Mouse (Mus musculus) adrenal gland, postnatal 10 days (tissue): ENCODE measurements around the gene Ppil3. TPM values are rescaled to one million over a fixed set of nuclear protein-coding genes. Genes with fewer than 3 reads are reported as not detected.

Experiments used
- DNase-seq: peaks from one replicate; pipeline ENCODE4 v3.0.0; 2021; ENCODE audit warnings: mixed read lengths
- long read RNA-seq, 2 experiments: library from polyadenylated mRNA; stranded (forward); transcript quantifications; one replicate each; pipeline ENCODE4 v2.0.0; 2021
- total RNA-seq, 2 experiments: library from RNA; stranded (reverse); gene quantifications; 2 replicates each; pipeline ENCODE4 v1.2.3; 2021

Ppil3 gene
- 10 to 100 TPM; 29.7 to 30.1 TPM for total RNA-seq
- long read RNA-seq, experiment 1, transcript Ppil3-203 (7 exons, 1,033 nt), result major isoform, 5 of 26 reads
- long read RNA-seq, experiment 1, partial matches to known transcripts, result 5 of 26 reads
- long read RNA-seq, experiment 1, other reads (novel, unspliced or antisense), result 11 of 26 reads
- long read RNA-seq, experiment 2, transcript Ppil3-203 (7 exons, 1,033 nt), result major isoform, 5 of 14 reads
- long read RNA-seq, experiment 2, partial matches to known transcripts, result 1 of 14 reads
- long read RNA-seq, experiment 2, other reads (novel, unspliced or antisense), result 7 of 14 reads

DNA sequence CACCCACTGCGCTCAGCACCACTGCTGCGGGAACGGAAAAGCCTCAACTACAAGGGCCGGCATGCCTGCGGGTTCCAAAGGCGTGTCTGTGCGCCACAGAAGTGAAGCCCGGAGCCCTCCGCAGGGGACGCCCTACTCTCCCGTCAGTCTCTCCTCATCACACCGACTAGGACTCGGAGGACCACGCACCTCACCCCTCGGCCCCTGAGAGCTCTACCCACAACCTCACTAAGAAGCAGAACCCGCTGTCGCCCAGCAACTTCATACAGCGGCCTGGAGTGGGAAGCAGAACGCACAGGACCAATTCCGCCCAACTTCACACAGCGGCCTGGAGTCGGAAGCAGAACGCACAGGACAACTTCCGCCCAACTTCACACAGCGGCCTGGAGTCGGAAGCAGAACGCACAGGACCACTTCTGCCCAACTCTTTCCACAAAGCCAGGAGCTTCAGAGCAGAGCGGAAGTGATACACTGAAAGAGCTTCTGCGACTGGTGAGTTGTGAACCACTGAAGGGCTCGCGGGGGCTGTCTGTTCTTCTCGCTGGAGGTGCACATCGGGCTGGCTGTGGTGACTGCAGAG, at the start of gene Ppil3, which contains the start of gene Nif3l1:
Ppil3 (minus strand) TSS at position 344 of the 580 bp plus-strand sequence.
Nif3l1 (plus strand) TSS at position 9 of the 580 bp plus-strand sequence.
- peak; percentile 86 for DNase-seq

DNA sequence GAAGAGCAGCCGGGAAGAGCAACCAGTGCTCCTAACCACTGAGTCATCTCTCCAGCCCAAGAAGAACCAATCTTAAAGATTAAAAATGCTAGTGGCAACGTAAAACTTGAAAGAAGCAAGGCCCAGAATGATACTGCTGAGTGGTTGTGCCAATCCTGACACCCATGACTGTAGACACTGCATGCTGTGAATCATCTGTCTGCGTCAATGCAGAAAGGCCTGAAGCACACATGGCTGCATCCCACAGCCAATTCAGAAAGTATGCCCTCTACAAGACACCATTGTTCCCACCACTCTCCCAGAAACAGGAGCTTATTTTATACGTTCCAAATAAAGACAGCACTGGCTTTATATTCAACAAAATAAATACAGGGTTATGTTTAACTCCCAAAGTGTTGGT, 37.4 kb upstream of the Ppil3 start:
- no peak for DNase-seq

DNA sequence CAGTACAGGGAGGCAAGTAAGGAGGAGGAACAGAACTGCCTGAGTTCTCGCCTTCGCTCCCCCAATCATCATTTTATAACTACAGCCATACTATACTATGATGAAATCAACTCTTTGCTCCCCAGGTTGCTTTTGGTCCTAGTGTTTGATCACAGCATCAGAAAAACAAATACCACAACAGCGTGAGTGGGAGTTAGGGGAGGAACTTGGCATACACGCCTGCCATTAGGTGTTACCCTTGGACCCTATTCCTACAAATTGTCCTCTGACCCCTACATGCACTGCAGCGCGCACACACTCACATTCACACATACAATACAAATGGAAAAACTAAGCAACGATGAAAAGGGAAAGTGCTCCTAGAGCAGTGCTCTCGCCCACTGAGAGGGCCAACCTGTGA, 30.4 kb upstream of the Ppil3 start:
- no peak for DNase-seq

DNA sequence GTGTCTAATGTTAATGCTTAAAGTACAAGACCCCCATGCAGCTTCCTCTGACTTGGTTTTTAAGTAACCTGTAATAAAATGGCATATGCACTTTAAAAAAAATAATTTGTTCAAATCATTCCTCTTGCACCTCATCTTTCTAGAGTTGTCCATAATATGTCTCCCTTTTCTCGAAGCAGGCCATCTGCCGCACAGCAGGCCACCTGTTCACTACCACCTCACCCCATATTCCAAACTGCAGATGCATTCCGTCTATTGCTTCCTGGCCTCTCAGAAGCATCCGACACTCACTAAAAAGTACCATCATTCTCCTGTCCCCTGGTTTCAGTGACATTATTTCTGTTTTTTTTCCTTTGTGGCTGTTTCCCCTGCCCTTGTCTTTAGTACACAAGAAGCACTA, 20.3 kb upstream of the Ppil3 start:
- DNase-seq, result no peak

DNA sequence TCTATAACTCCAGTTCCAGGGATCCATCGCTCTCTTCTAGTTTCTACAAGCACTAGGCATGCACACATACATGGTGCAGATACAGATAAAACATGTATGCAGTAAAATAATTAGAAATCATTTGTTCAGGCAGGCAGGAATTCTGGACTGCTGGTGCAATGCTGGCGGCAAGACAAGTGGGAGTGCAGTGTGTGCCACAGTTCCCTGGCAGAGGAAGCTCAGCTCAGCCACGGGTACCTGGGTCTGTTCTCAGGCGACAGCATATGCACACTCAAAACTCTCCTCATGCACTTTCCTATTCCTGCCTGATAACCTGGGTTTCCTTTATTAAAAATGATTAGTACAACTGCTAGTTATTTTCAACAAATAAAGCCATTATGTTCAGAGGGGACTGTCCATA, 19.8 kb upstream of the Ppil3 start:
- no peak for DNase-seq

DNA sequence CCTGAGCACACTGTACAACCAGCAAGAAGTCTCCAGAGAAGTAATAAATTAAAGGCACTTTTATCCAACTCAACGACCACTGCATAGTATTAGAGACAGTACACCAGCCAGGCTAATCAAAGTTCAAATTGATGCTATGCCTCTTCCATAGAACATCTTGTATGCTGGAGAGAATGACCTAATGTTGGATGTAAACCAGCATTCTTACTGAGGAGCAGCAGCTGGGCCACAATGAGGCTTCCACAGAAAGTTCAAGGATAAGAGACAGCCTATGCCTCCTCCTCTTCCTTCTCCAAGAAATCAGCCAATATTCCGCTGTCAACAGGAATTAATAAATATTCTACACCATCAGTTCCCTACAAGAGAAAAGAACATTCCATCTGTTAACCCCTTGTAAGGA, 18.6 kb upstream of the Ppil3 start:
- DNase-seq, result no peak

DNA sequence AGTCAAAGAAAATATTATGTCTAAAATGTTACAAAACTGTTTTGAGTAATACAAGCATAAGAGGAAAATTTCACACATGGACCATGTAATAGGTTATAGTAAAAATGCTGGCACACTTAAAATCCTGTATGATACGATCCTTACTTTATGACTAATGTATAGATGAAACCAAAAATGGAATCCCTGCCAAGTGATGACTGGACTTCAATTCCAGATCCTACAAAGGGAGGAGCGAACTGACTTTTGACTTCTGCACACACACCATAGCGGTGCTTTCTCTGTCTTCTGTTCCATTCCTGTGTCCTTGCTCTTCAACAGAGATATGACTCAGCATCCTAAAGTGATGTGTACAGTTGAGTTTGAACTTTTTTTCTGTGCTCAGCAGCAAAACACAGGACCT, 15.3 kb upstream of the Ppil3 start:
- DNase-seq, result no peak

DNA sequence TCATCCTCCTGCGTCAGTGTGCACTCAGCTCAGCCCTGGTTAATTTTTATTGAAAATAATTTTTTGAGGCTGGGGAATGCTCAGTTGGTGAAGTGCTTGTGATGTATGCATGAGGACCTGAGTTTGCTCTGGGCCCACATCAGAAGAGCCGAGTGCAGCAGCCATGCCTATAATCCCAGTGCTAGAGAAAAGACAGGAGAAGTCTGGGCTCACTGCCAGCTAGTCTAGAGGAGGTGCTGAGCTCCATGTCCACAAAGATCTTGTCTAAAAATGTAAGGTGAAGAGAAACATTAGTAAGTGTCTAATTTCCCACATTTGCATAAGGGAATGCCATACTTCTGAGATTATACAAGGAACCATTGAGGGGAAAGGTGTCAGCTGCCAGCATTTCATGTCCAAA, 13.6 kb upstream of the Ppil3 start:
- DNase-seq, result peak; percentile 31

DNA sequence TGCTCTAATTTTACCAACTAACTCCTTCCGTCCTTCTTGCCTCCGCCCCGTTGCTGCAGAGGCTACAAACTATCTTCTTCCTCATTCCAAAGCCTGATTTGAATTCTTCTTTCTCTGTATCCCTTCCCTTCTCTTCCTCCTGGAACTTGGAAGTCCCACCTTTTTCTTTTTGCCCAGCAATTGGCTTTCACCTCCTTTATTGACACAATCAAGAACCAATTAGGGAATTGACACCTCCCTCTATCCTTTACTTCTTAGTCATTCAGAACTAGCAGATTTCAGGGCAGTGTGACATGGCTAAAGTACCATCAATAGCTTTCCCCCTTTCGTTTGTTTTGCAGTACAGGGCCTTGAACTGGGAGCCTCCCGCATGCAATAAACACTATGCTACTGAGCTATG, 12.9 kb upstream of the Ppil3 start:
- DNase-seq, result no peak

DNA sequence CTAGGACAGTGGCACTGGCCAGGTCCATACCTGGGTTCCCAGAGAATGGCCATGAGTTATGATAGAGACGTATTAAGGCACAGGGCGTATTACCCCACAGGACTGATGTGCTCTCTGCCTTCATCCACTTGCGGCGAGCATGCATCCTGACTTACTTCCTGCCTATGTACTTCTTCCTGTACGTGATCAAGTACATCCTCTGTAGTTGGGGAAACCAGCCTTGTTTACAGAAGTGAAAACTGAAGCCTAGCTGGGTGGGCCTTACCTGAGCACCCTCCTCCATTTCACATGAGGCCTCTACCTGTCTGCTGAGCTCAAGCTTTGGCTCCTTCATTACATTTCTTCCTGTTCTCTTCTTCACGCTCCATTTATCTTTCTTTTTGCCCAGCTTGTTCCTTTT, 9.0 kb upstream of the Ppil3 start:
- DNase-seq, result no peak

DNA sequence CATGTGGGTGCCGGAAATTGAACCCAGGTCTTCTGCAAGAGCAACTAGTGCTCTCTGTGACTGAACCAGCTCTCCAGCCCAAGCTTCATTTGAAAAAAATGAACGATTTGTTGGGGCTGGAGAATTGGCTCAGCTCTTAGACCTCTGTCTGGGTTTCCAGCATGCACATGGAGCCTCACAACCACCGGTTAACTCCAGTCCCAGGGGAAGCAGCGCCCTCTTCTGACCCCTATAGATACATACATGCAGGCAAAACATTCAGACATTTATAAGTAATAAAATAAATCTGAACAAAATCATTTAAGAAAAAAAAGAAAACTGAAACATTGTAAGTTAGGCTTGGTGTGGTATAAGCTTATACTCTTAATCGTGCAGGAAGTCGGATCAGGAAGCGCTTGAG, 3.1 kb upstream of the Ppil3 start:
- no peak for DNase-seq

DNA sequence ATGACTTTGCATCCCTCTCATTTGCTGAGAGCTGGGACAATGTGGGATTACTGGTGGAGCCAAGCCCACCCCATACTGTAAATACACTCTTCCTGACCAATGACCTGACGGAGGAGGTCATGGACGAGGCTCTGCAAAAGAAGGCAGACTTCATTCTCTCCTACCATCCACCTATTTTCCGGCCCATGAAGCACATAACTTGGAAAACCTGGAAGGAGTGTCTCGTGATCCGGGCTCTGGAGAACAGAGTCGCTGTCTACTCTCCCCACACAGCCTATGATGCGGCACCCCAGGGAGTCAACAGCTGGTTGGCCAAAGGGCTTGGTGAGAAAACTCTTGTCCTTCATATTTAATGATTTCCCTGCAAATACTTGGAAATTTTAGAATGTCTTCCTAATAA, 2.5 kb upstream of the Ppil3 start:
- no peak for DNase-seq

DNA sequence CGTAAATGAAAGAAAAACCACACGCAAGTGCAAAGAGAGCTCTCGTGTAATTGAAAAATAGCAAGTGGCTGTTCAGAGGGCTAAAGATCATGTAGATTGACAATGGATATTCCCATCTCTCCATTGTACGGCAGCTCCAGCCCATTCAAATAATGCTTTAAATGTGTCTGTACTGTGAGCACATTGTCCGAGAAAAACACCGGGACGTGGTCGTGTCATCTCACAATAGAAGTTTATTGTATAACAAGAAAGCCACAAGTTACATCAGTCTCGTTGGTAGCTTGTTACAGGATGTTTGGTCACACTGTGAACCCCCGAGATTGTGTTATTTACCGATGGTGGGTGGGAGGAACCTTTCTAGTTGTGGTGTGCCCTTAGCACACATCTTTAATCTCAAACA, 575 bp upstream of the Ppil3 start:
- no peak for DNase-seq

DNA sequence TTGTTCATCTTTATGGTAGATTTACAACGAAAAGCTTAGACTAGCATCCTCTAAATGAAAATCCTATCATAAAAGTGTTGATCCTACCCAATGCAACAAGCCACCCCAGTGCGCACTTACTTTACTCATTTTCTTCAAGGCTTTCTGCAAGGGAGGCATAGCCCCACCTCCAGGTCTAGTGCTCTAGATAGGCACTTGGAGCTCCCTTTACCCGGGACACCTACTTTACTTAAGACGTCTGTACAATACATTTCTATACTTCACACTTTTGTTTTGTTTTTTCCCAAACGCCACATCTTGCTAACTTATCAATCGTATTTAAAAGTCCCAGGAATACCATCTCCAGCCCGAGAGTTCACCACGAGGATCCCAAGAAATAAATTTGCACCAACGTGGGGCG, 595 bp downstream of the Ppil3 start:
- DNase-seq, result no peak

DNA sequence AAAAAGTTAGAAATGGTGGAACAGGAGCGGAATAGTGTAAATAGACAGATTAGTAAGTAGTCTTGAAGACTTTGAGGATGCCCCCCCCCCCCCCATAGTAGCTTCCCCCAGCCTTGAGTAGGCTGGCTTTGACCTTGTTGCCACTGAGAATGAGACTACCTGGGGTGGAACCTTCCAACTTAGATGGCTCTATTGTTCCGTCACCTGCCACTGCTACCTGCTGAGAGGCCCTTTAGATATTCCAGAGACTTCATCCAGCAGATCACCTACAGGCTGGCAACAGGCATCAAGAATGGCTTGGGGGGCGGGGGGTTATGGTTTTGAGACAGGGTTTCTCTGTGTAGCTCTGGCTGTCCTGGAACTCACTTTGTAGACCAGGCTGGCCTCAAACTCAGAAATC, 20.7 kb downstream of the Ppil3 start:
- DNase-seq, result no peak

DNA sequence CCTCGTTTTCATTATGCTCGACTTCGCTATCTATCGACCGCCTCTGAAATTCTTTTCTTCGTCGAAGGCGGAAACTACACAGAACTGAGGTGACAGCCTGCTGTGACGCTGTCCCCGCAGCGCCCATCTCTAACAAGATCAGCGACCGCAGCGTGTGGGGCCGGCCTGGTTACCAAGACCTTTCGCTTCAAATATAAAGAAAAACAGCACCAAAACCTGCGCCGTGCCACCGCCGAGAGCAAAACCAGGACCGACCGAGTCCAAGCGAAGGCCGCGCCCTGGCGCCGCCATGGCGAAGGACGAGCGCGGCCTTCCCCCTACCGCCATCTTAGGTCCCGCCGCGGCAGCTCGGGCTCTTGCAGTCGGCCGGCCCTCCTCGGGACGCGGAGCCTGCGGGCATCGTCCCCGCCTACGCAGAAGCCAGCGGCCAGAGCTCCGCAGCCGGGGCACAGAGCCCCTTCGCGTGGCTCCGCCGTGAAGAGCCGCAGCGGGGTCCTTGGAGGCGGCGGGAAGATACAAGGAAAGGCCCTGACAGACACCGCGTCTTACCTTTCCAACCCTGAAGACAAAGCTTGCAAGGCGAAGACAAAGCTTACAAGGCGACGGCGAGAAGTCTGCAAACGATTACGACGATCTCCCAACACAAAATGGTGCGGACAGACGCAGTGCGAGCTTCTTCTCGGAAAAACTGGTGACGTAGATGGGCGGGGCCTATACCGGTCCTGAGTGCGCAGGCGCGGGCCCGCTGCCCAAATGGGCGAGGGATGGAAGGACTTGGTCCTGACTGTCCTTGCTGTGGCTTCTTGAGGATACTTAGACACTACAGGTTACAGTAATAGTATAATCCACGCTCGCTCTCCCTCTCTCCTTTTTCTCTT, 21.7 kb downstream of the Ppil3 start, which contains the start of gene Clk1:
Clk1 (minus strand) TSS at position 696 of the 878 bp plus-strand sequence.
- peak; percentile 99 for DNase-seq

DNA sequence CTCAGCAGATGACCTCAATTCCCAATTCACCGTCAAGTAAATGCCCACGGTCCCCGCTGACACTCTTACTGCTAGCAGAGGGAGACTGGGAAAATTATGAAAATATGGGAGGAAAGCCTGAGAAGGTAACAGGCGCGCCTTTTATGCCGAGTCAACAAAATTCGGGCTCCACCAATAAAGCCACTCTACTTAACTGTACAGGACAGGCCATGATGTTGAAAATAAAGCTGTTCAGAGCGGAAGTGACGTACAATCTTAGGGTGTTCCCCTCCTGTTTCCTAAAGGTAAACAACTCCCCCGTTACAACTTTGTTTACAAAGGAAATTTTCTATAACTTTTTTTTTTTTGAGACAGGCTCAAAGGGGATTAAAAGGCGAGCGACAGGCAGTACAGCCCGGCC, 22.4 kb downstream of the Ppil3 start:
- DNase-seq, result peak; percentile 42

DNA sequence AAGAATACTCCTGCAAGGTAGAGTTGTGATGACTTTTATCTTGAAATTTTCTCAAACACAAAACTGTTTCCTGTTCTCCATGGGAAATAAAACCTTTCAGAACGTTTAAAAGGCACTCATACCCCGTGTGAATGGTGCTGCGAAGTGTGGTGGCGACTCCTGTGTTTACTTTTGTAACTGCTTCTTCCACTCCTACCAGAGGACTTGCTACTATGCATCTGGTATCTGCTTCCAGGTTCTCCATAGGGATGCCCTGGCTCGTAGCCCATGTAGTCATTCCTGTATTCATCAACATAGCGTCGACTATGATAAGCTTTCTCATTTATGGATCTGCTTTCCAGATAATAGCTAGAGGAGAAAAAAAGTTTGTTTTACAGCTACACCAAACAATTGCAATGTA, 24.3 kb downstream of the Ppil3 start:
- DNase-seq, result no peak

DNA sequence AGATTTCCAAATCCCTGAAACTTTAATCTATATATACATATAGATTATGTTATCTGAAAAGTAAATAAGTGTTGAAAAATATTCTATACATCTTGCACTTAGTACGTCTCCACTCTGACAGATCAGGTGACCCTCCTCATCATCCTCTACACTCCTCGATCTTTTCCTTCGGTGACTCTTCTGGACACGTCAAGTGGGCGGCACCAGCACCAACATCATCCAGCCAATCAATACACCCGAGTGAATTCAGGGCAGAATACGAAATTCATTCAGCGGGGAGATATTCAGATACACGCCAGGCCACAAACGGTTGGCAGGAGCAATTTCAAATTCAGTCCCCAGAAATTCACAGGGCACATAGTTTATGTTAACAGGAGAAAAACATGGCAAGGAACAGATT, 25.3 kb downstream of the Ppil3 start:
- no peak for DNase-seq

DNA sequence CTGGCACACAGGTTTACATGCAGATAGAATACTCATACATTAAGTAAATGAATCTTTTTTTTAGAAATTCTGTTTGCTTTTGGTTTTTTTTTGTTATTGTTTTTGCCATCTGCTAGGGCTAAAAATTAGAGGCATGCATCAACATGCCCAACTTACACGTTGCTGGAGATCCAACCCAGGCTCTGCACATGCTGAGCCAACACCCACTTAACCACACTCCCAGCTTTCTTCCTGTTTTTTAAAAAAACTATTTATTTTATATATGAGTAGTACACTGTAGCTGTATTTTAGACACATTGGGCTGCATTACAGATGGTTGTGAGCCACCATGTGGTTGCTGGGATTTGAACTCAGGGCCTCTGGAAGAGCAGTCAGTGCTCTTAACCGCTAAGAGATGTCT, 29.2 kb downstream of the Ppil3 start:
- DNase-seq, result no peak

DNA sequence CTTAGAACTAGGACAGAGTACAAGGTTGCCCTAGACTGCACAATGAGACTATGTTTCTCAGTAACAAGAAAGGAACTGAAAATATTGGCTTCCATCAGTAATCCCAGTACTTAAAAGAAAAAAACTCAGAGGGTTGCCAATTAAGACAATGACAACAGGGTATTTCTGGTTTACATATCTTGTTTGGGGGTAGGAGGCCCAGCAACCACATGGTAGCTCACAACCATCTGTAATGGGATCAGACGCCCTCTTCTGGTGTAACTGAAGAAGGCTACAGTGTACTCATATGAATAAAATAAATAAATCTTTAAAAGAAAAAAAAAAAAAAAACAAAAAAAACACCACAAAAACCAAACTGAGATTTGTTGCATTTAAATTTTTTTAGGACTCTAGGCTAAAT, 29.8 kb downstream of the Ppil3 start:
- no peak for DNase-seq

DNA sequence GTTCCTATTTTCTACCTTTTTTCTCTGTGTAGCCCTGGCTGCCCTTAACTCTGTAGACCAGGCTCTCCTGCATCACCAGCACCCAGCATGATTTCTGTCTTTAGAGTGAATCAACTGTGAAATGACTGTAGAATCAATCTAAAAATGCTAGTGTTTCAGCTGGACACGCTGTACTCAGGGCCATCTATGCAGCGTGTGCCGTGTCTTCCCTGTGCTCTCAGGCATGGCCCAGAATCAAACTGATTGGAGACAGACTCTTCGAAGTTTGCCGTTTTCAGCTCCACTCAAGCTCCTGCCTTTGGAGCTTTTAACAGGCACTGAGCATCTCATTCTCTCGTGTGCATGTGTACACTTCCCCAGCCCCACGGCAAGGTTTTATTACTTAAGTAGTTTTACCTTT, 34.5 kb downstream of the Ppil3 start:
- DNase-seq, result no peak

DNA sequence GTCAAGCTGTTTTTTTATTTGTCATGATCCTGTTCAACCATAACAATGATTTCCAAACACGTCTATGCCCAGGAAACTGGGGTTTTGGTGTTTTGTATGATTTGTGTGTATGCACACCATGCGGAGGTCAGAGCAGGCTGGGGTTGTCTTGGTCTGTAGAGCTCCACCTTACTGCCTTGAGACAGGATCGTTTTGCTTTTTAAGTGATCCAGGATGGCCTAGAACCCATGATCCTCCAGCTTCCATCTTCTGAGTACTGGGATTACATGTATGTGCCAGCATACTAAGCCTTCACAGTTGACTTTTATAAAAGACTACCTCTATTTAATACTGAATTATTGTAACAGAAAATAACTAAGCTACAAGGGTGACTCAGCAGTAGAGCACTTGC, 35.1 kb downstream of the Ppil3 start:
- no peak for DNase-seq
